Mouse (Mus musculus) liver (tissue): Measurements from ENCODE around the gene Kcnk5.

ENCODE experiments used
- DNase-seq: peaks from one replicate; pipeline ENCODE4 v3.0.0-alpha.2; 2020; ENCODE audit warnings: mixed read lengths

The Kcnk5 gene

GRCm38 (mm10) chr14:20165413-20165812, 16.2 kb downstream of the Kcnk5 start:
- DNase-seq = no peak

GRCm38 (mm10) chr14:20164438-20164837, 17.2 kb downstream of the Kcnk5 start:
- DNase-seq = no peak

- no peak for DNase-seq
Observed at GRCm38 (mm10) chr14:20162686-20163085, 18.9 kb downstream of the Kcnk5 start.

- DNase-seq = no peak
Observed at GRCm38 (mm10) chr14:20158727-20159681, 22.6 kb downstream of the Kcnk5 start.

DNA sequence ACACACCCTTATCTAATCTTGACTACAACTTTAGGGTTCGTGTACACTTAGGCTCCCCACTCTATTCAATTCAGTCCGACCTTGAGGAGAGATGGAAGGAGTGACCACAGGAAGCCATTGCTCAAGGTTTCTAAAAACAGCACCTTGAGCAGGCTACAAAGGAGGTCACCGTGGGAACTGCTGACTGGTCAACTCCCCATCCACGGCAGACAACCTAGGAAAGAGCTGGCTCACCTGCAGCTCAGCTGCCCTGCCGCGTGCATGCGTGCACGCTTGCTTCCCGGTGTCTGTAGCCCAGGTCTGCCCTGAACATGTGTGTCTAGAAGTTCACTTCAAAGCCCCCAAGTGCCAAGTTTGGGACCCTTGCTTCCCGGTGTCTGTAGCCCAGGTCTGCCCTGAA, 24.0 kb downstream of the Kcnk5 start:
- no peak for DNase-seq

- DNase-seq = no peak
Observed at GRCm38 (mm10) chr14:20155718-20156117, 25.9 kb downstream of the Kcnk5 start.

GRCm38 (mm10) chr14:20154937-20155336, 26.7 kb downstream of the Kcnk5 start:
- DNase-seq = no peak

DNA sequence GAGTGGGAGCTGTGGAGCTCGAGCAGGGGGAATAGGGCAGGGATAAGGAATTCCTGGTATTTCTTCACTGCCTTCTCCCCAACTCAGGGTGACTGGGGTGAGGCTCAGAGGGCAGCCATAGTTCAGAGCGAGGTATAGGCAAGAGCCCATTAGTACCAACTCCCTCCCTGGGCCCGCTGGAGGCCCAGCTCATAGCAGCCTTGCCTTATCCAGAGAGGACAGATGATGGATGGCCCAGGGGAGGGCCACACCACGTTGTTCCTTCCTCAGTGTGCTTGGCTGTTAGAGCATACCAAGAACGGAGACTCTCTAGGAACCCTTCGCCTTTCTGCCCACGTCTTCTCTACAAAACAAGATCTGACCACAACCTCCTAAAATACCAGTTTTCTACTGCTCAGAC, 27.4 kb downstream of the Kcnk5 start:
- DNase-seq = no peak

DNA sequence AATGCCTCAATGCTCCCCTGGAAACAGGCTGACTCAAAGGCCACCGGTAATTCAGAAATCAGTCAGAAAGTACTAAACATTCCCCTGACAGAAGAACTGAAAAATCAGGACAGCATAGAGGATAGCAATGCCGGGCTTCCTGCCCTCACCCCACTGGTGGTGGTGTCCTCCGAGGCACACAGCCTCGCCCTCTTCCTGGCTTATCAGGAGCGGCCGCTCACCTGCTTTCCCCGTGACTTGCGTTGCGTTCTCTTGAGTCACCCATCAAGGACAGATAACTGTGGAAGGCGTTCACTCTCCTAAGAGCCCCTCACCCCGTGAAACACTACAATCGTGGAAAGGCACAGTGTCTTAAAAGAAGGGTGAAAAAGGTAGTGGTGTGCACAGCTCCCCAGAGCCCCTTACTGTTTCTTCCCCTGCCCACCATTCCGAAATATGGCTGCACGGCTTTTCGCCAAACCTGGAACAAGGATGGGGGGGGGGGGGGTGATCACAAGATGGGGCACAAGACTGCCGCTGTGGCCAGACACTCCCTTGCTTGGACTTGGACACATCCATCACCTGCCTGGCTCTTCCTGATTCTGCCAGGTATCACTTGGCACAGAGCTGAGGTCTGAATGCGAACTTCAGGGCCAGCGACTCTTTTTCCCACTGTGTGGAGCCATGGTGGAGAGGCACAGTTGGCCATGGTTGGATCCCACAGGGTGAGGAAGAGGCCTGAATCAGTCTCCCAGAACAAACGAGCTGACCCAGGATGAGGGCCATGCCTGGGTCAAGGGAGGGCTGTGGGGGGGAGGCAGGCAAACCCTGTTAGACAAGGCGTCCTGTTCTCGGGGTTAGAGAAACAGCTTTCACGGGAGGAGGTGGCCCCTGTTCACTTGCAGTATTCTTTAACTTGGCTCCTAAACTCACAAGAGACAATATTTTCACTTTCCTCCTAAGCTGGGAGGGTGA, 32.2 kb downstream of the Kcnk5 start:
- no peak for DNase-seq

- DNase-seq = no peak
Observed at GRCm38 (mm10) chr14:20148514-20148913, 33.1 kb downstream of the Kcnk5 start.

DNA sequence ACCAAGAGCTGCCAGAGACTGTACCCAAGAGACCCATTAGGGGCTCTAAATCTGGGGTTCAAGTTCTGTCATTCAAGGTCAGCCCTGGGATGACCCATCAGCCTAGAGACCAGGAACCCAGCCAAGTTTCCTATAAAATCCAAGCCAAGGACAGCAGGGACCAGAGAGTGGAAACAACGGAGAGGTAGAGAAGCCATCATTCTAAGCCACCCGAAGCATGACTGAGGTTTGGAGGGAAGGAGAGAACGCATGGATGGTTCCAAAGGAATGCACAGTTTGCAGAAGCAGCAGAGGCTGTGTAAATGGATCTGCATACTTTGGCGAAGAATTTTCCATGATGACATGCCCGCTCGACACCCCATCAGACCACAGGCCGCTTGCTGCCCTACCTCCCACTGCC, 33.8 kb downstream of the Kcnk5 start:
- DNase-seq = no peak

DNA sequence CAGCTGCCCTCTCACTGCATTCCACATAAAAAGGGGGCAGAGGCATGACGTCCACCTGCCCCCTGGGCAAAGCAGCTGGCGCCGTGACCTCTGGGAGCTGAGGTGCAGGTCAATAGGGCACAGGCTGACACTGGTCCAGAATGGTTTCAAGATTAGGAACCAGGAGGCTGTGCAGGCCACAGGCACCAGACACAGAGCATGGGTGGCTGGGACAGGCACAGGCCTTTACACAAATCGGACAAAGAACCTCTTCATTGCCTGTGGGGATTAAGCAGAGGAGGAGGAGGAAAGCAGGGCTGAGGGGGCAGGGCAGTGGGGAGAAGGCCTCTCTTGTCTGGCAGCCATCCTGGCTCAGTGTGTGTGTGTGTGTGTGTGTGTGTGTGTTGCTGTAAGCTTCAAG, 37.5 kb downstream of the Kcnk5 start:
- no peak for DNase-seq

- no peak for DNase-seq
Observed at GRCm38 (mm10) chr14:20138484-20139355, 42.9 kb downstream of the Kcnk5 start, which contains the start of gene Saysd1. TSS of gene Saysd1 (minus strand) at chr14:20138534.

DNA sequence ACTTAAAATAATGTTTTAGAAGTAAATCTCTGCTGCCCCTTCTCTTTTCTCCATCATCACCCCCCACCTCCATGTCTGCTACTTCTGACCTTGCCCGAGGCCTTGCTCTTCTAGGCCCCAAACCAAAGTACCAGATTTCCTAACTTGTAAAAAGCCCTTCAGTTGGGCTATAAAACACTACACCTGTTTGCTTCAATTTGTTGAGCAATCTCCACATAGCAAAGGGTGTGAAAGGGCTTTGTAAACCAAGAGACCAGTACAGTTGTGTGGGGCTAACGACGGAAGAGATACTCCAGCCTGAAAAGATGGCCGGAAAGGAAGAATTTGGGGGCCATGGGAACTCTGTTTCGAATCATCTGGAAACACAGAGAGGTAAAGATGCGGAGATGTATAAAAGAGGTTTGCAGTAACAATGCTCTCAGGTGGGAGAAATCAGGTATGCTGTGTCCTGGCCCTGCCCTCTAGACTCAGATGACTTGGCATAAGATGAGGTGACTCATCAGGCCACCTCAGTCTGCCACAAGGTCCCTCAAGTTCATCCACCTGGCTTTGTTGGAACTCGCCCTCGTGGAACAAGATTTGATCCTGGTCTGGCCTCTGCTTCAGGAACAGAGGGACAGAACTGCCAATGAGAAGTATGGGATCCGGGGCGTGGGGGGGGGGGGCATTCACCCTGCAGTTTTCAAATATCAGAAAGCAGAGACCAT, 46.5 kb downstream of the Kcnk5 start:
- DNase-seq = no peak

DNA sequence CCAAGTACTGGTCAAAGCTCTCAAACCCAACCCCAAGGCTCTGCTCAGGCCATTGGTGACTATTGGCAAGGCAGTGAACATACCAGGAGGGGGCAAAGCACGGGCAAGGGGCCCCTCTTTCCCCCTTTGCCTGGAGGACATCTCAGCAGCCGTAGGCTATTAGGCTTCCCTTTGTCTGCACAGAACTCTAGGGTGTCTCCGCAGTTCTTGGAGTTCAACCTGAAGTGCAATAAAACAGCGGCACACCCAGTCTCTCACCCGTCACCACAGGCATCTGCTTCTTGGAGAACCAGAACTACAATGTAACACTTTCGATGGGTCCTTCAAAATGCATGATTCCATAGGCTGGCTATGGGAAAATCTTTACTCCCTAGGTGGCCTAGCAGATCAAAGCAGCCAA, 53.4 kb downstream of the Kcnk5 start:
- no peak for DNase-seq

GRCm38 (mm10) chr14:20127406-20128087, 54.1 kb downstream of the Kcnk5 start:
- DNase-seq = no peak

DNA sequence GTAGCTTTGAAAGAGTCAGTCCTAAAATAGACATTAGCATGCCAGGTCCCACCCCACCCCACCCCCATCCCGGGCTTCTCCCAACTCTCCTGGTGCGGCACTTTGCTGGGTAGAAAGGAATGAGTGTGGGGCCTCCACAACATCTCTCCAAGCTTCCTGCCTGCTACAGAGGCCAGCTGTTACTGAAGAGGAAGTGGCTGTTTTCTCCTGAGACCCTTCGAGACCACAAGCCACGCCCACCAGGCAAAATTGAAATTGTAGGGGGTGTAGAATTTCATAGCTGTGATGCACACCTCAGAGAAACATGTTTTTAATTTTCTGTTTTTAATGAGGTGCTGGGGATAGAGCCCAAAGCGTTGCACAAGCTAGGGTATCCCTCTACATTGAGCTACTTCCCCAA, 60.7 kb downstream of the Kcnk5 start:
- no peak for DNase-seq

DNA sequence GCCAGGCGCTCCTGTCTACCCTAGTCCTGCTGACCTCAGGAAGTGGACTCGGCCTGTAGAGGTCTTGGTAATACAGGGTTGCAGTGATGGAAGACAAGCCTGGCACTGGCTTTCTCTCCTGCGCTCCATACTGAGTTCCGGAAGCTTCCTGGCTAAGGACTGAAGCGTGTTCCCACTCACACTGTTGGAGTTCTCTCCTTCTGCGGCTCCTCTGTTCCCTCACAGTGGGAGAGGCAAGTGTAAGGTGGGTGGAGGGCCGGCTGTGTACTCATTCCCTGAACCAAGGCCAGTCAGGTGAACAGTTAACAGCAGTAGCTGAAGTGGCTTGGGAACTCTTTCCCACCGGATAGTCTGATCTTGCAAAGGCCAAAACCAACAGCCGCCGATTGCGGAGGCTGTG, 61.6 kb downstream of the Kcnk5 start:
- no peak for DNase-seq

DNA sequence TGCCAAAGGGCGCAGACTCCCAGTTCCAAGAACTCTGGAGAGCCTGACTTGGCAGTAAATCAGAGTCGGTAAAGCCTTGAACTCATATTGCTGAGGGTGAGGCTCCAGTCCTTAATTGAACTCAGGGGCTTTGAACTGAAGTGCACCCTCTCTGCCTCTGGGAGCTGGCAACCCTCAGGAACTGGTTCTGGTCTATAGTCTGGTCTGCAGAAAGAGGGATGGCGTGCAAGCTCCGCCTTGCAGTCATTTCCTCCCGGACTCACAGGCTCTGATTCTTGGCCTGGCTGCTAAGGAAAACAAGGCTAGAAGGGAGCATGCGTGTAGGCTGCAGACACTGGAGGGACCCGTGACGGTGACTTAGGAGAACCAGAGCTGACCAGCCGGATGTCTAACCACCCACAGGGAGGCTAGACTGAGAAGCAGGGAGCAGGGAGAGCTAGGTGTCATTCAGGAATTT, 65.4 kb downstream of the Kcnk5 start:
- DNase-seq = no peak

- DNase-seq = no peak
Observed at GRCm38 (mm10) chr14:20114951-20115350, 66.7 kb downstream of the Kcnk5 start.

GRCm38 (mm10) chr14:20113964-20114363, 67.6 kb downstream of the Kcnk5 start:
- peak; percentile 82 for DNase-seq
